Mouse (Mus musculus) neural tube, embryonic 13.5 days (tissue): Measurements from ENCODE around the gene Prl8a6. TPM values are rescaled to one million over a fixed set of nuclear protein-coding genes. Genes with fewer than 3 reads are reported as not detected.

Experiments used
- ATAC-seq: fragments of 200-750 bp; cut with Nextera tagmentation; 2 replicates; pipeline ENCODE4 v1.8.0; 2017; ENCODE audit warnings: low read depth, mild to moderate bottlenecking, moderate TSS enrichment, moderate library complexity
- H3K27ac ChIP-seq: fragments of 300-500 bp; sonication (generic); replicated peaks from 2 replicates; pipeline ENCODE4 v1.5.1; 2015; ENCODE audit warnings: moderate library complexity, mild to moderate bottlenecking, inconsistent platforms
- H3K27me3 ChIP-seq: fragments of 300-500 bp; sonication (generic); 2 replicates; pipeline ENCODE4 v1.6.1; 2015; ENCODE audit warnings: mild to moderate bottlenecking, inconsistent platforms
- H3K36me3 ChIP-seq: fragments of 300-500 bp; sonication (generic); 2 replicates; pipeline ENCODE4 v1.6.1; 2015; ENCODE audit warnings: mild to moderate bottlenecking, inconsistent platforms
- H3K4me1 ChIP-seq: fragments of 300-500 bp; sonication (generic); replicated peaks from 2 replicates; pipeline ENCODE4 v1.6.1; 2015; ENCODE audit warnings: inconsistent platforms
- H3K4me2 ChIP-seq: fragments of 300-500 bp; sonication (generic); 2 replicates; pipeline ENCODE4 v1.6.1; 2015; ENCODE audit warnings: inconsistent platforms, mild to moderate bottlenecking, moderate library complexity
- H3K4me3 ChIP-seq: fragments of 300-500 bp; sonication (generic); 2 replicates; pipeline ENCODE4 v1.5.1; 2015; ENCODE audit warnings: mild to moderate bottlenecking, inconsistent platforms
- H3K9ac ChIP-seq: fragments of 300-500 bp; sonication (generic); 2 replicates; pipeline ENCODE4 v1.6.1; 2015; ENCODE audit warnings: moderate library complexity, mild to moderate bottlenecking, inconsistent platforms
- H3K9me3 ChIP-seq: fragments of 300-500 bp; sonication (generic); 2 replicates; pipeline ENCODE4 v1.6.1; 2016; ENCODE audit warnings: inconsistent platforms
- WGBS: fragments of 180-500 bp; shearing (Covaris S2); methylation state at CpG from one replicate; pipeline ENCODE4 v1.1.7; 2015; 5-methylcytosine and 5-hydroxymethylcytosine counted together
- polyA plus RNA-seq: library from polyadenylated mRNA; unstranded; fragments of >200 nt; fragmentation: Nextera tagmentation; extraction: Ambion mirVana; gene quantifications from 2 replicates; pipeline ENCODE4 v1.2.1, GENCODE M21; 2015

Prl8a6 gene
- not detected in 2 replicates for polyA plus RNA-seq

- Histone ChIP-seq H3K4me2 (no peak within 1 kb of the TSS), H3K9me3 (no peaks in the 10 kb centered on the region), H3K4me1 (no peaks in the 10 kb centered on the region), H3K36me3 (no peaks in the 10 kb centered on the region), H3K27ac (no peak within 1 kb of the TSS), H3K27me3 (no peaks in the 10 kb centered on the region), H3K9ac (no peak within 1 kb of the TSS), H3K4me3 (no peak within 1 kb of the TSS)
- WGBS: 84% methylated on average over 3 of the region's 3 CpGs
- ATAC-seq: no peak
These were observed at the start of gene Prl8a6 for GRCm38 (mm10) chr13:27438588-27438987. TSS of gene Prl8a6 (minus strand) at chr13:27438688.

- no peaks in the 10 kb centered on the region for H3K4me1 ChIP-seq
- H3K4me2 ChIP-seq: no peak overlapping the region
- H3K9ac ChIP-seq: no peak overlapping the region
- H3K36me3 ChIP-seq: no peaks in the 10 kb centered on the region
- ATAC-seq: no peak
- H3K27me3 ChIP-seq: no peaks in the 10 kb centered on the region
- H3K27ac ChIP-seq: no peak overlapping the region
- H3K9me3 ChIP-seq: no peaks in the 10 kb centered on the region
- WGBS: 75% methylated on average over 1 of the region's 1 CpGs
- no peak overlapping the region for H3K4me3 ChIP-seq
These were observed 5.3 kb downstream of the Prl8a6 start for GRCm38 (mm10) chr13:27433159-27433558.

- Histone ChIP-seq H3K9me3 (no peaks in the 10 kb centered on the region), H3K9ac (no peak overlapping the region), H3K4me1 (no peaks in the 10 kb centered on the region), H3K36me3 (no peaks in the 10 kb centered on the region), H3K27me3 (no peaks in the 10 kb centered on the region), H3K27ac (no peak overlapping the region), H3K4me2 (no peak overlapping the region), H3K4me3 (no peak overlapping the region)
- ATAC-seq: no peak
These were observed 24.8 kb downstream of the Prl8a6 start for GRCm38 (mm10) chr13:27413640-27414039.

GRCm38 (mm10) chr13:27399061-27399724 is 39.3 kb downstream of the Prl8a6 start:
- Histone ChIP-seq H3K9me3 (no peaks in the 10 kb centered on the region), H3K4me3 (no peak overlapping the region), H3K4me2 (no peak overlapping the region), H3K9ac (no peak overlapping the region), H3K4me1 (no peaks in the 10 kb centered on the region), H3K27me3 (no peaks in the 10 kb centered on the region), H3K36me3 (no peaks in the 10 kb centered on the region), H3K27ac (no peak overlapping the region)
- no peak for ATAC-seq
- WGBS: 84% methylated on average over 7 of the region's 7 CpGs

GRCm38 (mm10) chr13:27390746-27391145 is 47.7 kb downstream of the Prl8a6 start, which contains the start of gene Prl2b1:
TSS of gene Prl2b1 (minus strand) at chr13:27390846.
- H3K27ac ChIP-seq: no peak within 1 kb of the TSS
- 81% methylated on average over 6 of the region's 6 CpGs for WGBS
- H3K9ac ChIP-seq: no peak within 1 kb of the TSS
- H3K4me1 ChIP-seq: no peaks in the 10 kb centered on the region
- H3K27me3 ChIP-seq: no peaks in the 10 kb centered on the region
- no peak for ATAC-seq
- H3K4me3 ChIP-seq: no peak within 1 kb of the TSS
- H3K36me3 ChIP-seq: no peaks in the 10 kb centered on the region
- no peak within 1 kb of the TSS for H3K4me2 ChIP-seq
- no peaks in the 10 kb centered on the region for H3K9me3 ChIP-seq

Other genes starting within 250 kb of the Prl8a6 start
- gene Prl3c1, start 242.0 kb downstream of the Prl8a6 start, polyA plus RNA-seq: not detected in 2 replicates
- gene Prl3b1, start 196.8 kb downstream of the Prl8a6 start, polyA plus RNA-seq: not detected in 2 replicates
- not detected in 2 replicates for gene Prl3a1, start 179.3 kb downstream of the Prl8a6 start, polyA plus RNA-seq
- gene Prl6a1, start 126.1 kb downstream of the Prl8a6 start, polyA plus RNA-seq: not detected in 2 replicates
- gene Prl8a2, start 93.0 kb downstream of the Prl8a6 start, polyA plus RNA-seq: not detected in 2 replicates
- not detected in 2 replicates for gene Prl2b1, start 47.8 kb downstream of the Prl8a6 start, polyA plus RNA-seq
- not detected in 2 replicates for gene Prl8a8, start 74.5 kb upstream of the Prl8a6 start, polyA plus RNA-seq
- gene Prl8a9, start 125.9 kb upstream of the Prl8a6 start, polyA plus RNA-seq: not detected in 2 replicates
- not detected in 2 replicates for gene Prl8a1, start 143.5 kb upstream of the Prl8a6 start, polyA plus RNA-seq
- not detected in 2 replicates for gene Prl7b1, start 171.9 kb upstream of the Prl8a6 start, polyA plus RNA-seq
- gene Prl7a1, start 203.8 kb upstream of the Prl8a6 start, polyA plus RNA-seq: not detected in 2 replicates
- not detected in 2 replicates for gene Prl7a2, start 229.3 kb upstream of the Prl8a6 start, polyA plus RNA-seq